Mouse (Mus musculus) gastrocnemius, postnatal 10 days (tissue): ENCODE results near the gene Bfsp2. TPM values are rescaled to one million over a fixed set of nuclear protein-coding genes. Genes with fewer than 3 reads are reported as not detected.
"Not testable (repeated sequence)": the region's sequence is repeated elsewhere in the genome, so short reads cannot be mapped to it uniquely, and the experiment has no call there.

Experiments
- DNase-seq: peaks from one replicate; pipeline ENCODE4 v3.0.0; 2021; ENCODE audit warnings: mixed read lengths
- total RNA-seq, 2 experiments: library from RNA; stranded (reverse); gene quantifications; 2 replicates each; pipeline ENCODE4 v1.2.3; 2021

The Bfsp2 gene
- total RNA-seq, 2 experiments from 2014 or later = 0.72 to 1.1 TPM

GRCm38 (mm10) chr9:103430431-103431220 is 49.6 kb downstream of the Bfsp2 start:
- no peak for DNase-seq

GRCm38 (mm10) chr9:103426425-103426824 is 53.8 kb downstream of the Bfsp2 start:
- no peak for DNase-seq

- no peak for DNase-seq
These were observed 55.4 kb downstream of the Bfsp2 start for GRCm38 (mm10) chr9:103424869-103425268.

GRCm38 (mm10) chr9:103423951-103424350 is 56.3 kb downstream of the Bfsp2 start:
- no peak for DNase-seq

GRCm38 (mm10) chr9:103423384-103423783 is 56.8 kb downstream of the Bfsp2 start:
- no peak for DNase-seq

- no peak for DNase-seq
These were observed 57.4 kb downstream of the Bfsp2 start for GRCm38 (mm10) chr9:103422847-103423246.

- DNase-seq = no peak
These were observed 59.4 kb downstream of the Bfsp2 start for GRCm38 (mm10) chr9:103420844-103421243.

GRCm38 (mm10) chr9:103418786-103419185 is 61.4 kb downstream of the Bfsp2 start:
- DNase-seq = no peak

- not testable (repeated sequence) for DNase-seq
These were observed 62.0 kb downstream of the Bfsp2 start for GRCm38 (mm10) chr9:103418267-103418666.

GRCm38 (mm10) chr9:103413457-103413856 is 66.8 kb downstream of the Bfsp2 start:
- DNase-seq = no peak

- DNase-seq = no peak
These were observed 71.1 kb downstream of the Bfsp2 start for GRCm38 (mm10) chr9:103409119-103409518.

- DNase-seq = no peak
These were observed 72.0 kb downstream of the Bfsp2 start for GRCm38 (mm10) chr9:103408136-103408777.

- no peak for DNase-seq
These were observed 76.8 kb downstream of the Bfsp2 start for GRCm38 (mm10) chr9:103403331-103403973.

GRCm38 (mm10) chr9:103398509-103399157 is 81.6 kb downstream of the Bfsp2 start:
- DNase-seq = no peak

- no peak for DNase-seq
These were observed 87.0 kb downstream of the Bfsp2 start for GRCm38 (mm10) chr9:103393256-103393655.

GRCm38 (mm10) chr9:103391796-103392372 is 88.3 kb downstream of the Bfsp2 start:
- no peak for DNase-seq

GRCm38 (mm10) chr9:103389261-103389660 is 91.0 kb downstream of the Bfsp2 start:
- no peak for DNase-seq

- DNase-seq = no peak
These were observed 93.1 kb downstream of the Bfsp2 start for GRCm38 (mm10) chr9:103387011-103387653.

- DNase-seq = no peak
These were observed 93.6 kb downstream of the Bfsp2 start for GRCm38 (mm10) chr9:103386573-103386972.

- no peak for DNase-seq
These were observed 94.6 kb downstream of the Bfsp2 start for GRCm38 (mm10) chr9:103385600-103385999.

- no peak for DNase-seq
These were observed 96.0 kb downstream of the Bfsp2 start for GRCm38 (mm10) chr9:103384141-103384796.
